Mouse (Mus musculus) hindbrain, postnatal 0 days (tissue): ENCODE measurements around the gene Drp2. TPM values are rescaled to one million over a fixed set of nuclear protein-coding genes. Genes with fewer than 3 reads are reported as not detected.

ENCODE experiments used
- ATAC-seq: fragments of 200-750 bp; cut with Nextera tagmentation; 2 replicates; pipeline ENCODE4 v1.8.0; 2017; ENCODE audit warnings: mild to moderate bottlenecking, moderate TSS enrichment, moderate library complexity
- DNase-seq: peaks from one replicate; pipeline ENCODE4 v3.0.0-alpha.2; 2015; ENCODE audit warnings: low spot score
- H3K27ac ChIP-seq: fragments of 300-500 bp; sonication (generic); 2 replicates; pipeline ENCODE4 v1.5.1; 2014; ENCODE audit warnings: mild to moderate bottlenecking
- H3K27me3 ChIP-seq: fragments of 300-500 bp; sonication (generic); 2 replicates; pipeline ENCODE4 v1.6.1; 2014; ENCODE audit warnings: low read length, mixed read lengths; ENCODE audit not compliant: insufficient read depth
- H3K36me3 ChIP-seq: fragments of 300-500 bp; sonication (generic); 2 replicates; pipeline ENCODE4 v1.6.1; 2014; ENCODE audit warnings: low read length, mixed read lengths; ENCODE audit not compliant: insufficient read depth
- H3K4me1 ChIP-seq: fragments of 300-500 bp; sonication (generic); 2 replicates; pipeline ENCODE4 v1.6.1; 2014; ENCODE audit warnings: antibody characterized with exemption, low read length, mixed read lengths; ENCODE audit not compliant: insufficient read depth
- H3K4me2 ChIP-seq: fragments of 300-500 bp; sonication (generic); 2 replicates; pipeline ENCODE4 v1.6.1; 2014; ENCODE audit warnings: low read depth, mild to moderate bottlenecking, low read length, moderate library complexity, mixed read lengths
- H3K4me3 ChIP-seq: fragments of 300-500 bp; sonication (generic); 2 replicates; pipeline ENCODE4 v1.5.1; 2014; ENCODE audit warnings: low read length
- H3K9ac ChIP-seq: fragments of 300-500 bp; sonication (generic); replicated peaks from 2 replicates; pipeline ENCODE4 v1.6.1; 2014; ENCODE audit warnings: mild to moderate bottlenecking, low read length, moderate library complexity, mixed read lengths
- H3K9me3 ChIP-seq: fragments of 300-500 bp; sonication (generic); 2 replicates; pipeline ENCODE4 v1.6.1; 2016; ENCODE audit warnings: low read length, mixed read lengths
- CTCF ChIP-seq: IDR thresholded peaks from 2 replicates; pipeline ENCODE4 v1.5.1; 2016; ENCODE audit warnings: antibody characterized with exemption, control low read depth, low read depth
- WGBS: fragments of 180-500 bp; shearing (Covaris S2); extraction: QIAGEN DNeasy Blood & Tissue Kit; methylation state at CpG from one replicate; pipeline ENCODE4 v1.1.7; 2014; 5-methylcytosine and 5-hydroxymethylcytosine counted together
- polyA plus RNA-seq: library from polyadenylated mRNA; unstranded; fragments of >200 nt; fragmentation: Nextera tagmentation; extraction: Ambion mirVana; gene quantifications from 2 replicates; pipeline ENCODE4 v1.2.1, GENCODE M21; 2015
- total RNA-seq: library from RNA; depleted of rRNA; stranded (reverse); fragments of >200 nt; gene quantifications from 2 replicates; pipeline ENCODE4 v1.2.3, GENCODE M21; 2014; rRNA removed

Drp2 gene
- total RNA-seq (31.5 and 32.8 TPM in 2 replicates), polyA plus RNA-seq (7.3 and 7.9 TPM in 2 replicates)

- Histone ChIP-seq H3K4me2 (peak within 1 kb of the TSS; percentile 55), H3K9me3 (no peaks in the 10 kb centered on the region), H3K36me3 (no peaks in the 10 kb centered on the region), H3K4me3 (peak within 1 kb of the TSS; percentile 34), H3K27ac (peak within 1 kb of the TSS; percentile 71), H3K9ac (peak within 1 kb of the TSS; percentile 44), H3K4me1 (no peaks in the 10 kb centered on the region), H3K27me3 (no peaks in the 10 kb centered on the region)
- TF ChIP-seq CTCF = no peak
- WGBS = 30% methylated on average over 15 of the region's 15 CpGs
- DNase-seq (peak; percentile 45), ATAC-seq (peak; percentile 83)
These were observed at the start of gene Drp2 for GRCm38 (mm10) chrX:134403863-134404583. Drp2 (plus strand) TSS chrX:134404551.

- Histone ChIP-seq H3K27me3 (no peaks in the 10 kb centered on the region), H3K4me1 (no peaks in the 10 kb centered on the region), H3K9me3 (no peaks in the 10 kb centered on the region), H3K9ac (no peak overlapping the region), H3K36me3 (no peaks in the 10 kb centered on the region), H3K27ac (no peak overlapping the region), H3K4me2 (no peak overlapping the region), H3K4me3 (no peak overlapping the region)
- ATAC-seq (no peak), DNase-seq (no peak)
- TF ChIP-seq CTCF = no peak
- 92% methylated on average over 4 of the region's 4 CpGs for WGBS
These were observed 45.0 kb upstream of the Drp2 start for GRCm38 (mm10) chrX:134359336-134359735.

GRCm38 (mm10) chrX:134362156-134362555 is 42.2 kb upstream of the Drp2 start:
- ATAC-seq = no peak
- 90% methylated on average over 4 of the region's 4 CpGs for WGBS
- Histone ChIP-seq H3K4me2 (no peak overlapping the region), H3K9ac (no peak overlapping the region), H3K36me3 (no peaks in the 10 kb centered on the region), H3K4me1 (no peaks in the 10 kb centered on the region), H3K27me3 (no peaks in the 10 kb centered on the region), H3K4me3 (no peak overlapping the region), H3K9me3 (no peaks in the 10 kb centered on the region), H3K27ac (no peak overlapping the region)
- TF ChIP-seq CTCF = no peak
- DNase-seq = no peak

- Histone ChIP-seq H3K27ac (no peak overlapping the region), H3K4me1 (no peaks in the 10 kb centered on the region), H3K9ac (no peak overlapping the region), H3K27me3 (no peaks in the 10 kb centered on the region), H3K4me2 (no peak overlapping the region), H3K4me3 (no peak overlapping the region), H3K36me3 (no peaks in the 10 kb centered on the region), H3K9me3 (no peaks in the 10 kb centered on the region)
- no peak for DNase-seq
- TF ChIP-seq CTCF = no peak
- 65% methylated on average over 1 of the region's 1 CpGs for WGBS
- no peak for ATAC-seq
These were observed 38.9 kb upstream of the Drp2 start for GRCm38 (mm10) chrX:134365421-134365820.

- TF ChIP-seq CTCF = no peak
- Histone ChIP-seq H3K4me1 (no peaks in the 10 kb centered on the region), H3K9me3 (no peaks in the 10 kb centered on the region), H3K27me3 (no peaks in the 10 kb centered on the region), H3K27ac (no peak overlapping the region), H3K36me3 (no peaks in the 10 kb centered on the region), H3K4me2 (no peak overlapping the region), H3K9ac (no peak overlapping the region), H3K4me3 (no peak overlapping the region)
- 80% methylated on average over 3 of the region's 3 CpGs for WGBS
- ATAC-seq = no peak
- no peak for DNase-seq
These were observed 37.8 kb upstream of the Drp2 start for GRCm38 (mm10) chrX:134366547-134366946.

GRCm38 (mm10) chrX:134371279-134371678 is 33.1 kb upstream of the Drp2 start:
- peak; percentile 37 for DNase-seq
- no peak overlapping the region for H3K9ac ChIP-seq
- peak; percentile 55 for TF ChIP-seq CTCF
- no peaks in the 10 kb centered on the region for H3K9me3 ChIP-seq
- H3K4me3 ChIP-seq = no peak overlapping the region
- no peaks in the 10 kb centered on the region for H3K36me3 ChIP-seq
- no peak overlapping the region for H3K27ac ChIP-seq
- ATAC-seq = no peak
- WGBS = 32% methylated on average over 2 of the region's 2 CpGs
- no peaks in the 10 kb centered on the region for H3K4me1 ChIP-seq
- H3K4me2 ChIP-seq = no peak overlapping the region
- H3K27me3 ChIP-seq = no peaks in the 10 kb centered on the region

- H3K4me2 ChIP-seq = no peak overlapping the region
- no peak overlapping the region for H3K9ac ChIP-seq
- H3K4me1 ChIP-seq = no peaks in the 10 kb centered on the region
- H3K27ac ChIP-seq = no peak overlapping the region
- ATAC-seq (no peak), DNase-seq (no peak)
- WGBS = 70% methylated on average over 1 of the region's 1 CpGs
- no peak for TF ChIP-seq CTCF
- H3K36me3 ChIP-seq = no peaks in the 10 kb centered on the region
- no peaks in the 10 kb centered on the region for H3K27me3 ChIP-seq
- H3K9me3 ChIP-seq = no peaks in the 10 kb centered on the region
- H3K4me3 ChIP-seq = no peak overlapping the region
These were observed 30.2 kb upstream of the Drp2 start for GRCm38 (mm10) chrX:134374190-134374589.
